Mouse (Mus musculus): ENCODE data around the gene Lurap1l. TPM values are rescaled to one million over a fixed set of nuclear protein-coding genes. Genes with fewer than 3 reads are reported as not detected.
"Not testable (repeated sequence)": the region's sequence is repeated elsewhere in the genome, so short reads cannot be mapped to it uniquely, and the experiment has no call there.

Gene Lurap1l
- polyA plus RNA-seq, 1 experiment from 2014 or later: 3.9 TPM

- WGBS: under 1% methylated on average over 45 of the region's 58 CpGs
- Histone ChIP-seq H3K9me3 (ENCODE audit: control insufficient read depth, low read length) (no peaks in the 10 kb centered on the region), H3K4me1 (replicated peaks; ENCODE audit: control insufficient read depth, insufficient read depth, low read length) (0 out of 2 replicates have a peak, but pooled peaks cover 3% of the 10 kb centered on the region), H3K4me2 (peak overlapping the region; percentile 79), H3K9ac (ENCODE audit: low read depth, low read length) (peak overlapping the region; percentile 62), H3K27ac (ENCODE audit: low read depth, low read length) (peak overlapping the region; percentile 43; the same call in 1 of the 2 replicates), H3K27me3 (replicated peaks; ENCODE audit: control insufficient read depth, insufficient read depth, low read length) (no peaks in the 10 kb centered on the region), H3K36me3 (ENCODE audit: control insufficient read depth, insufficient read depth, low read length) (no peaks in the 10 kb centered on the region), H3K4me3 (ENCODE audit: low read depth, low read length) (peak overlapping the region; percentile 60)
- ATAC-seq (replicated peaks; ENCODE audit: low FRiP score) (peak; percentile 50), DNase-seq (ENCODE audit: low spot score) (peak; percentile 63)
These were observed 640 bp downstream of the Lurap1l start for GRCm38 (mm10) chr4:80910871-80911701.

DNA sequence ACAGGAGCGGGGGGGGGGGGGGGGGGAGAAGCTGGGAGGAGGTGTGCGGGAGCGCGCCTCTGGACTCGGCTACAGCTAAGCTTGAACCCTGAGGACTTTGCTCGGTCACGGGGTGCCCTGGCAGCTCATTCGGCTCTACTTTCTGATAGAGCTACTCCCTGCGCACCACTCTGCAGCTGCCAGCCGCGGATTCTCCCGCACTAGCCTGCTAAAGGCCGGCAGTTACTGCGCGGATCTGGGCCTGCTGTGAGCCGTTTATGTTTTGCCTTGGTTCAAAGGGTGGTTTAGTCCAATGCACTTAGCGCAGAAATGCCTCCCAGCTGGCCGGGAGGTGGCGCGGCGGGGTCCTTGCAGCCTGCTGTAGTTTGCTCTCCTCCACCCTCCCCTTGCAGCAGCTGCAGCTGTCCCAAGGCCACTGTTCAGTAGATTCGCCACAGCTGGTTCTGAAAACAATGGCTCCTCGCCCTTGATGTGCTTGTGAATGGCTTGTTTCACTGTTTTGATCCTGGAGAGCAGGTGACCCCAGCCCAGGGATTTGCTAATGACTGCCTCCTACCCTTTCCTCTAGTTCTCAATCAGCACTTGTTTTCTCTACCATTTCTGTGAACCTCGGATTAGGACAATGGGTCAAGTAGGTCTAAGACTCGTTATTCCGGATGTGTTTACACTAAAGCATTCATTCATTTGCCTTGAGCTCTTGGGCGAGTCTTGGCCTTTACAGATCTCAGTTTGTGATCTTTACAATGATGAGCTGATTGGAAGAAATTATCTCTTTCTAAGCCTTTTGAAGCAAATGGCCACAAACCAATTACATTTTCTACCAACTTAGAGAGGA is 1.5 kb downstream of the Lurap1l start:
- Histone ChIP-seq H3K4me2 (peak overlapping the region; percentile 79), H3K27ac (ENCODE audit: low read depth, low read length) (peak overlapping the region; percentile 43; the same call in 1 of the 2 replicates), H3K36me3 (ENCODE audit: control insufficient read depth, insufficient read depth, low read length) (no peaks in the 10 kb centered on the region), H3K27me3 (replicated peaks; ENCODE audit: control insufficient read depth, insufficient read depth, low read length) (no peaks in the 10 kb centered on the region), H3K9me3 (ENCODE audit: control insufficient read depth, low read length) (no peaks in the 10 kb centered on the region), H3K4me3 (ENCODE audit: low read depth, low read length) (peak overlapping the region; percentile 60), H3K9ac (ENCODE audit: low read depth, low read length) (peak overlapping the region; percentile 56), H3K4me1 (replicated peaks; ENCODE audit: control insufficient read depth, insufficient read depth, low read length) (0 out of 2 replicates have a peak, but pooled peaks cover 3% of the 10 kb centered on the region)
- peak; percentile 80 for DNase-seq (ENCODE audit: low spot score)
- 3% methylated on average over 23 of the region's 27 CpGs for WGBS
- peak; percentile 85 for ATAC-seq (replicated peaks; ENCODE audit: low FRiP score)

GRCm38 (mm10) chr4:80915211-80915610 is 4.8 kb downstream of the Lurap1l start:
- WGBS: 60% methylated on average over 2 of the region's 2 CpGs
- no peak overlapping the region for H3K27ac ChIP-seq (ENCODE audit: low read depth, low read length)

GRCm38 (mm10) chr4:80916695-80917094 is 6.2 kb downstream of the Lurap1l start:
- Histone ChIP-seq H3K4me3 (ENCODE audit: low read depth, low read length) (no peak overlapping the region), H3K27me3 (replicated peaks; ENCODE audit: control insufficient read depth, insufficient read depth, low read length) (no peaks in the 10 kb centered on the region), H3K27ac (ENCODE audit: low read depth, low read length) (no peak overlapping the region), H3K9ac (ENCODE audit: low read depth, low read length) (no peak overlapping the region), H3K9me3 (ENCODE audit: control insufficient read depth, low read length) (no peaks in the 10 kb centered on the region), H3K4me2 (no peak overlapping the region), H3K36me3 (ENCODE audit: control insufficient read depth, insufficient read depth, low read length) (no peaks in the 10 kb centered on the region), H3K4me1 (replicated peaks; ENCODE audit: control insufficient read depth, insufficient read depth, low read length) (0 out of 2 replicates have a peak, but pooled peaks cover 3% of the 10 kb centered on the region)
- no peak for ATAC-seq (replicated peaks; ENCODE audit: low FRiP score)
- WGBS: 75% methylated on average over 3 of the region's 3 CpGs
- no peak for DNase-seq (ENCODE audit: low spot score)

More at GRCm38 (mm10) chr4:80915211-80915610, 4.8 kb downstream of the Lurap1l start:
- Histone ChIP-seq H3K9me3 (ENCODE audit: control insufficient read depth, low read length) (no peaks in the 10 kb centered on the region), H3K4me2 (no peak overlapping the region), H3K36me3 (ENCODE audit: control insufficient read depth, insufficient read depth, low read length) (no peaks in the 10 kb centered on the region), H3K4me1 (replicated peaks; ENCODE audit: control insufficient read depth, insufficient read depth, low read length) (0 out of 2 replicates have a peak, but pooled peaks cover 3% of the 10 kb centered on the region), H3K9ac (ENCODE audit: low read depth, low read length) (no peak overlapping the region), H3K27me3 (replicated peaks; ENCODE audit: control insufficient read depth, insufficient read depth, low read length) (no peaks in the 10 kb centered on the region), H3K4me3 (ENCODE audit: low read depth, low read length) (no peak overlapping the region)
- no peak for DNase-seq (ENCODE audit: low spot score)
- ATAC-seq (replicated peaks; ENCODE audit: low FRiP score): no peak

DNA sequence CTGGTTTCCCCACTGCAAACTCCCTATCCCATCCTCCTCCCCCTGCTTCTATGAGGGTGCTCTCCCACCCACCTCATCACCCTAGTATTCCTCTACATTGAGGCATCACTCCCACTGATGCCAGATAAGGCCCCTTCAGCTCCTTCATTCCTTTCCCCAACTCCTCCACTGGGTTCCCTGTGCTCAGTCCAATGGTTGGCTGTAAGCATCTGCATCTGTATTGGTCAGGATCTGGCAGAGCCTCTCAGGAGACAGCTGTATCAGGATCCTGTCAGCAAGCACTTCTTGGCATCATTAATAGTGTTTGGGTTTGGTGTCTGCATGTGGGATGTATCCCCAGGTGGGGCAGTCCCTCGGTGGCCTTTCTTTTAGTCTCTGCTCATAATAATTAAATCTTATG is 6.7 kb downstream of the Lurap1l start:
- not testable (repeated sequence) for DNase-seq (ENCODE audit: low spot score); H3K4me3 ChIP-seq (ENCODE audit: low read depth, low read length); H3K4me1 ChIP-seq (replicated peaks; ENCODE audit: control insufficient read depth, insufficient read depth, low read length); H3K36me3 ChIP-seq (ENCODE audit: control insufficient read depth, insufficient read depth, low read length); H3K4me2 ChIP-seq; H3K27me3 ChIP-seq (replicated peaks; ENCODE audit: control insufficient read depth, insufficient read depth, low read length); ATAC-seq (replicated peaks; ENCODE audit: low FRiP score); H3K27ac ChIP-seq (ENCODE audit: low read depth, low read length); H3K9me3 ChIP-seq (ENCODE audit: control insufficient read depth, low read length); H3K9ac ChIP-seq (ENCODE audit: low read depth, low read length)
- WGBS: 64% methylated on average over 1 of the region's 1 CpGs

GRCm38 (mm10) chr4:80917812-80918211 is 7.4 kb downstream of the Lurap1l start:
- Histone ChIP-seq H3K4me3 (ENCODE audit: low read depth, low read length) (no peak overlapping the region), H3K36me3 (ENCODE audit: control insufficient read depth, insufficient read depth, low read length) (no peaks in the 10 kb centered on the region), H3K9me3 (ENCODE audit: control insufficient read depth, low read length) (no peaks in the 10 kb centered on the region), H3K9ac (ENCODE audit: low read depth, low read length) (no peak overlapping the region), H3K27me3 (replicated peaks; ENCODE audit: control insufficient read depth, insufficient read depth, low read length) (no peaks in the 10 kb centered on the region), H3K4me2 (no peak overlapping the region), H3K27ac (ENCODE audit: low read depth, low read length) (no peak overlapping the region), H3K4me1 (replicated peaks; ENCODE audit: control insufficient read depth, insufficient read depth, low read length) (no peaks in the 10 kb centered on the region)
- no peak for DNase-seq (ENCODE audit: low spot score)
- no peak for ATAC-seq (replicated peaks; ENCODE audit: low FRiP score)
- 75% methylated on average over 3 of the region's 3 CpGs for WGBS

GRCm38 (mm10) chr4:80918526-80919129 is 8.2 kb downstream of the Lurap1l start:
- no peak overlapping the region for H3K27ac ChIP-seq (ENCODE audit: low read depth, low read length)
- no peaks in the 10 kb centered on the region for H3K9me3 ChIP-seq (ENCODE audit: control insufficient read depth, low read length)
- H3K4me2 ChIP-seq: no peak overlapping the region
- 69% methylated on average over 3 of the region's 3 CpGs for WGBS
- no peak overlapping the region for H3K9ac ChIP-seq (ENCODE audit: low read depth, low read length)
- no peak overlapping the region for H3K4me3 ChIP-seq (ENCODE audit: low read depth, low read length)
- no peaks in the 10 kb centered on the region for H3K36me3 ChIP-seq (ENCODE audit: control insufficient read depth, insufficient read depth, low read length)
- H3K27me3 ChIP-seq (replicated peaks; ENCODE audit: control insufficient read depth, insufficient read depth, low read length): no peaks in the 10 kb centered on the region
- DNase-seq (ENCODE audit: low spot score): no peak
- ATAC-seq (replicated peaks; ENCODE audit: low FRiP score): no peak
- no peaks in the 10 kb centered on the region for H3K4me1 ChIP-seq (replicated peaks; ENCODE audit: control insufficient read depth, insufficient read depth, low read length)

DNA sequence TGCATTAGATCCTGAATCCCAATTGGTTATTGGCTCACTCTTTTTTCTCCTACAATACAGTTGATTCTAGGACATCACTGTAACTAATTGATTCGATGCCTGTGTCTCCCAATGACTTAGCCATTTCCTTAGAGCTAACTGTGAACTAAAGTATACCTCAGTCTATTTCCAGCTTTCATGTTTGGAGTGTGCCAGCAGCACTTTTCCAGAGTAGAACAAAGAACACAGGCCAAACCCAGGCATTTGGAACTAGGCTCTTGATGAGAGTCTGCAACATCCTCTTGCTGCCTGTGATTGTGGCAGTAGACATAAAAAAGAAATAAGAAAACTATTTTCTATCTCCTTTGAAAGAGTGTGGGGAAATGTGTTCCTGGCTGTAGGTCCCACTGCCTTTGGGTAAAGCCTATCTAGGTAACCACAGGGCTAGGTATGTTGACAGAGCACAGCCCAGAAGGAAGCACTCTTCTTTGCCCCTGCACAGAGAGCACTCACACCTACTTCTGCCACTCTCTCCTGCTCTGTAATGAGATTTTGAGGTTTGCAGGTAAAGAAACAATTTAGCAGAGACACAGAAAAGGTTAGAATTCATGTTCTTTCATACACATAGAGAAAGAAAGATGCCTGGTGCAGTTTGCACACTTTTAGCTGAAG is 8.9 kb downstream of the Lurap1l start:
- WGBS: 84% methylated on average over 1 of the region's 1 CpGs

More for the DNA sequence above, 8.9 kb downstream of the Lurap1l start:
- H3K36me3 ChIP-seq (ENCODE audit: control insufficient read depth, insufficient read depth, low read length): no peaks in the 10 kb centered on the region
- no peak overlapping the region for H3K4me2 ChIP-seq
- no peak for ATAC-seq (replicated peaks; ENCODE audit: low FRiP score)
- no peak for DNase-seq (ENCODE audit: low spot score)
- no peak overlapping the region for H3K9ac ChIP-seq (ENCODE audit: low read depth, low read length)
- H3K27me3 ChIP-seq (replicated peaks; ENCODE audit: control insufficient read depth, insufficient read depth, low read length): no peaks in the 10 kb centered on the region
- H3K4me3 ChIP-seq (ENCODE audit: low read depth, low read length): no peak overlapping the region
- H3K27ac ChIP-seq (ENCODE audit: low read depth, low read length): no peak overlapping the region
- H3K4me1 ChIP-seq (replicated peaks; ENCODE audit: control insufficient read depth, insufficient read depth, low read length): no peaks in the 10 kb centered on the region
- no peaks in the 10 kb centered on the region for H3K9me3 ChIP-seq (ENCODE audit: control insufficient read depth, low read length)

All from liver, embryonic 11.5 days (tissue).